Mouse (Mus musculus) T-helper 2 cell (primary cell): ENCODE measurements around the gene Nexmif.
"Not testable (repeated sequence)": the region's sequence is repeated elsewhere in the genome, so short reads cannot be mapped to it uniquely, and the experiment has no call there.

Experiments
- in situ Hi-C: fragments of 300-600 bp; cut with MboI, MseI; formaldehyde crosslinking; loops from one replicate; pipeline ENCODE4 v1.15.1; 2025; ENCODE audit warnings: high pct_unique_total_duplicates

The Nexmif gene

GRCm38 (mm10) chrX:104200736-104201591, at the start of gene Nexmif:
TSS of gene Nexmif (minus strand) at chrX:104201185.
- in situ Hi-C loops = no loop called here

- in situ Hi-C loops = loop anchor here (5.0 kb wide), 1 partner anchor 89 kb away; no protein-coding TSS in a partner anchor
These were observed 7.7 kb upstream of the Nexmif start for GRCm38 (mm10) chrX:104208701-104209100.

DNA sequence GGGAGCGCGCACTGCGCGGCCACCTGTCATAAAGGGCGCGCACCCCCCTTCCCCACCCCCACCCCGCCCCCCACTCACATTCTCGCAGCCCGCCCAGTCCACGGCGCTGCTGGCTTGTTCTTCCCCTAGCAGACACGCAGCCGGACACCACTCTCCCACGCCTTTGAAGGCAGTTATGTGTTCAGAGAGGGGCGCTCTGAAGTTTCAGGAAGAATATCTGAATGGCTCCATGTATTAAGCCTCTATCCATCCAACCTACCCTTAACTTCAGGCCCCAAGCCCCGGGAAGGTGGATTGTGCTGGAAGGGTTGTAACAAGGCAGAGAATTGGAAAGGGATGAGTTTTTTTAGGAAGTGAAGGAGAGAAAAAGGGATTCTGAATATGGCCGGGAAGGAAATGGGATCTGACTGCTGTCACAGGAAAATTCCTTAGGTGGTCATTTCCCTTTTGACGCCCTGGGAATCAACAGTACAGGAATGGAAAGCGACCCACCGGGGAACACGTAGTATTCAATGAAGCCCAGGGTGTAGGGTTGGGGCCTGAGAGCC, 681 bp upstream of the Nexmif start:
- in situ Hi-C loops = no loop called here

- in situ Hi-C loops = no loop called here
These were observed 623 bp downstream of the Nexmif start for GRCm38 (mm10) chrX:104200388-104200735.

DNA sequence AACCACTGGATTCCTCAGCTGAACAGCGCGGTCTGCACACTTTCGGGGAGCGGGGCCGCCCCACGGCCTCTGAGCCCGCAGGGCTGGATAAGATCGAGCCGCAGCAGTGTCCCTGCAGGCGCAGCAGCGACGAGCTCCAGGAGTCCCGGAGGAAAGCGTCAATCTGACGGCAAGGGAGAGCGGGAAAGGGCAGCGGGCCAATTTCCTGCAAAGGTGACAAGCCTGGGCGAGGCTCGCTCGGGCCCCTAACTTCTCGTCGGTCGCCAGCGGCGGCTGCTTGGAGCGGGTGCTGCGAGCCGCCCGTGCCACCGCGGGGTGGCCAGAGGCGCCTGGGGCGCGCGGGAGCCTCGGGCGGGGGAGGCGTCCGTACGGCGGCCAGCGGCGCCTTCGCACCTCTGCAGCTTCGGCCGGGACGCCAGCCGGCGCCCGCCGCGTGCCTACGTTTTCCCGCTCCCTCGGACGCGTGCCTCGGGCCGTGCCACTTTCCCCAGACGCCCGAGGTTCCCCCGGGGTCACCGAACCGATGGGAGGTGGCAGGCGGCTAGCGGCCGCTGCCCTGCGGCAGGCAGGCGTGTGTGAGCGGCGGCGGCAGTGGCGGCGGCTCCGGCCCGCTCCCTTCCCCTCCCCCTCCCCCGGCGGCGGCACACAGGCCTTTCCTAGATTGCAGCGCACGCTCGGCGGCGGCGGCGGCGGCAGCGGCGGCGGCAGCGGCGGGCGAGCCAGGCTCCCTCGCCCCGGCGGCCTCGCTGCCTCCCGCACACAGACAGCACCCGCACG, 1.2 kb downstream of the Nexmif start:
- in situ Hi-C loops = loop anchor here (25.0 kb wide), 1 partner anchor 813 kb away; no protein-coding TSS in a partner anchor

- in situ Hi-C loops = loop anchor here (25.0 kb wide), 1 partner anchor 813 kb away; no protein-coding TSS in a partner anchor
These were observed 1.9 kb downstream of the Nexmif start for GRCm38 (mm10) chrX:104199070-104199469.

GRCm38 (mm10) chrX:104196561-104196960, 4.4 kb downstream of the Nexmif start:
- in situ Hi-C loops = loop anchor here (25.0 kb wide), 1 partner anchor 816 kb away; no protein-coding TSS in a partner anchor

DNA sequence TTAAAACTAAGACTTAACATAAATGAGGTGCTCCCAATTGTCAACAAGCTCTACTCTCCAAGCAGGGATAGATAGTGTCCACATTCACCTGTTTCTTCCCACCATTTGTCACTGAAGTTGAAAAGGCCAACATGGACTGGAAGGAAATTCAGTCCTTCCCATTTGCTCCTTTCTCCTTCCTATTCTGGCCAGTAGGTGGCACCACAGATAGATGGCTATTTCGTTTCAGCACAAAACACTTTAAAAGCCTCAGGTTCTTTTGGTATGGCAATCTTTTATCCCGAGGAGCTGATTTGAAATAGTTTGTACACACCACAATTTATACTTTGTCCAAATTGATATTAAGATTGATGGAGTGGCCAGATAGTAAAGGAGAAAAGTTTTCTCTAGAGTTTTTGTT, 21.7 kb downstream of the Nexmif start:
- in situ Hi-C loops = loop anchor here (10.0 to 25.0 kb wide), 2 partner anchors 576 to 833 kb away; no protein-coding TSS in a partner anchor

DNA sequence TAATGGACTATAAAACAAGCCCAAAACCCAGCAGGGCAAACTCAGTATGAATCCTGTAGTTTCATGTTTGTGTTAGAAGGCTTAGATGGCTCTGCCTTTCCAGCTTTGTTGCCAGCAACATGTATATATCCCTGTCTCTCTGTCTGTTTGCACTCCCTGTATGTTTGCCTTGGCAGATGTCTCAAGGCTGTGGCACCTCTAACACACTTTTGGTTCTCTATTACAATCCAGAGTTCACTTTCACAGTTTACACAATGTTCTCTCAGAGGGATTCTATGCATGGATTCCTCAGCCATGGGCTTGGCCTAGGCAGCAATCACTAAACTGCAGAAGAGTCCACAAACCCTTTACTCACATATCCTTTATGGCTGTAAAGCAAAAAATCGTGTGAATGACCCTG, 50.9 kb downstream of the Nexmif start:
- in situ Hi-C loops = no loop called here

DNA sequence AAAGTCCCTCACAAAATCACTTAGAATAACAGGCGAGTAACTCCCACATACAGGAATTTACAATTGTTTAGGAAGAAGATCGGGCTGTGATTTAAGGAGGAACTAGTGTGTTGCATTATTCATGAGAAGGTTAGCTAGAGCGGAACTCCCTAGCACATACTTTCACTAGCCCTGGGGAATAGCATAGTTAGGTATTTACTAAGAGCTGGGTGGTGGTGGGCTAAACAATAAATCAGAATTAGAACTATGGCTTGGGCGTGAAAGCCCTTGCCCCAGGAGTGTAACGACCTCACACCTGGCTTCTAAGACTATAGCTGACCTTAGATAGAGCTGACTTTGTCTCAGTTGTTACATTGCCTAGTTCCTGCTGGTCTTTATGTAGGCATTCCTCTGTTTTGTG, 85.7 kb downstream of the Nexmif start:
- in situ Hi-C loops = not testable (repeated sequence)

DNA sequence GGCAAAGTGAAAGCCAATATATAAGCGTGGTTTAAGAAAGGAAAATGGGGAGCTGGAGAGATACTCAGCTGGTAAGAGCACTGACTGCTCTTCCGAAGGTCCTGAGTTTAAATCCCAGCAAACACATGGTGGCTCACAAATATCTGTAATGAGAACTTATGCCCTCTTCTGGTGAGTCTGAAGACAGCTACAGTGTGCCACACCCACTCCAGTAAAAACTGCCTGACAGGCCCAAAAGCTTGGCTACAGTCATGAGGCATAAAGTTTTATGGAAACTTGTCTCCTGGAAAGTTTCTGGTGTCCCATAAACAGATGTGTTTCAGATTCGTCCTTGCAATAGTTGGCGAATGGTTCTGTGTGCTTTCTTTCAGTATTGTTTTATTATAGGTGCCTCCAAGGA, 86.4 kb downstream of the Nexmif start:
- in situ Hi-C loops = no loop called here

DNA sequence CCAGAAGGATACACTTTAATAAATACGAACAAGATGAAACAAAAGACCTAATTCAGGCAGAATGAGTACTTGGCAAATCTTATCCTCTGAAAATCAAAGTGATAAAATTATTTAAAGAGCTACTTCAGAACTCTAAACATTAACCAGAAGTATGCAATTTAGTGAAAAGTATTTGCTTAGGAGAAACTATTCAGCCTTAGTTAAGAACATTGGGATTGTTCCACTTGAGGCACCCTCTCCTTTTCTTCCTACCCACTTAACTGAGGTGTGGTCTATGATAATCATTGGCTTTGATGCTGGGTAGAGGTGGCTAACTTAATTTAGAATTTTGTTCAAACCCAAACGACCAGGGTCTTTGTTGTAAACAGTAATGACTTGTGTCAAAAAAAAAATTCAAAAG, 146.1 kb downstream of the Nexmif start:
- in situ Hi-C loops = no loop called here

DNA sequence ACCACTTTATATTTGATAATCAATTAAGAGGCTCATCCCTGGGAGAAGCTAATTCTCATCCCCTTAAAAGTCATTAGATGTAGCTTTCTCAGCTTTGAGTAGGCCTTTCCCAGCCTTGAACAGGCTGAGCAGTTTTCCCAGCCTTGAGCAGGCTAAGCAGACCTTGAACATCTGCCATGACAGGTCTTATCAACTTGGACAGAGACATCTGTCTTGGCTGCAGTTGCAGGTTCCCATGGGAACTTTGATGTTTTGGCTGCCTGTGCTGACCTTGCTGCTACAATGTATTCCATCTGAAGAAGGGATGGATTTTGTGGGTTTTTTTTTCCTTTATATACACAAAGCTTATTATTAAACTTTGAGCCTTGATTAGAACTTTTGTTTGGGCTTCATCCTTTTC, 160.7 kb downstream of the Nexmif start:
- in situ Hi-C loops = no loop called here

DNA sequence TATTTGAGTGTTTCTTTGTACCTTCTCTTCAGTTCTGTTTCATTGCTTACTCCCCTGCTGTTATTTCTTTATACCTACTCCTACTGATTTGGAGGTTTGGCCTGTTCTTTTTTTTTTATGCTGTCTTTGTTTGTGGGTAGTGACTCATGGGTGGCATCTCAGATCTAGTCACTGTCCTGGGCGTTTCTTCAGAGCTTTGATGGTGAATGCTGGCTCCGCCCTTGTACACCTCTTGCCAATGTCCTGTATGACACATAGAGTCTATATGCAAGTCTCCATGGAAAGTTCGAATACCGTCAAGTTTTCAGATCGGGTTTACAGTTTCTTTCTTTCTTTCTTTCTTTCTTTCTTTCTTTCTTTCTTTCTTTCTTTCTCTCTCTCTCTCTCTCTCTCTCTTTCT, 167.1 kb downstream of the Nexmif start:
- in situ Hi-C loops = no loop called here

- in situ Hi-C loops = no loop called here
These were observed 168.2 kb downstream of the Nexmif start for GRCm38 (mm10) chrX:104032756-104033155.
